Mouse (Mus musculus) thymus, postnatal 0 days (tissue): ENCODE data around the gene Rnf180. TPM values are rescaled to one million over a fixed set of nuclear protein-coding genes. Genes with fewer than 3 reads are reported as not detected.
A peak's percentile ranks its signal among the peaks of the same experiment; 100 is the strongest.

Experiments
- DNase-seq: peaks from one replicate; pipeline ENCODE4 v3.0.0-alpha.2; 2015; ENCODE audit warnings: low spot score
- polyA plus RNA-seq: library from polyadenylated mRNA; unstranded; fragments of >200 nt; fragmentation: Nextera tagmentation; extraction: Ambion mirVana; gene quantifications from 2 replicates; pipeline ENCODE4 v1.2.1, GENCODE M21; 2015

Rnf180 gene
- polyA plus RNA-seq, 1 experiment from 2014 or later, result 4.9 TPM

- no peak for DNase-seq
Measured at GRCm38 (mm10) chr13:105250767-105251166, 43.8 kb downstream of the Rnf180 start.

- DNase-seq, result no peak
Measured at GRCm38 (mm10) chr13:105250264-105250663, 44.4 kb downstream of the Rnf180 start.

GRCm38 (mm10) chr13:105249599-105249998, 45.0 kb downstream of the Rnf180 start:
- DNase-seq, result no peak

- no peak for DNase-seq
Measured at GRCm38 (mm10) chr13:105247691-105248090, 46.9 kb downstream of the Rnf180 start.

- DNase-seq, result no peak
Measured at GRCm38 (mm10) chr13:105240810-105241209, 53.8 kb downstream of the Rnf180 start.

- no peak for DNase-seq
Measured at GRCm38 (mm10) chr13:105227126-105227525, 67.5 kb downstream of the Rnf180 start.

- peak; percentile 21 for DNase-seq
Measured at GRCm38 (mm10) chr13:105224048-105224447, 70.6 kb downstream of the Rnf180 start.

- peak; percentile 8 for DNase-seq
Measured at GRCm38 (mm10) chr13:105223147-105223546, 71.5 kb downstream of the Rnf180 start.

- no peak for DNase-seq
Measured at GRCm38 (mm10) chr13:105222016-105222725, 72.4 kb downstream of the Rnf180 start.

- no peak for DNase-seq
Measured at GRCm38 (mm10) chr13:105210746-105211145, 83.9 kb downstream of the Rnf180 start.

GRCm38 (mm10) chr13:105203851-105204250, 90.8 kb downstream of the Rnf180 start:
- DNase-seq, result no peak

- no peak for DNase-seq
Measured at GRCm38 (mm10) chr13:105198658-105199057, 96.0 kb downstream of the Rnf180 start.

- DNase-seq, result no peak
Measured at GRCm38 (mm10) chr13:105198028-105198427, 96.6 kb downstream of the Rnf180 start.

GRCm38 (mm10) chr13:105193583-105193982, 101.0 kb downstream of the Rnf180 start:
- no peak for DNase-seq

GRCm38 (mm10) chr13:105188730-105189129, 105.9 kb downstream of the Rnf180 start:
- DNase-seq, result no peak

- DNase-seq, result no peak
Measured at GRCm38 (mm10) chr13:105180781-105181180, 113.8 kb downstream of the Rnf180 start.

- DNase-seq, result no peak
Measured at GRCm38 (mm10) chr13:105165441-105165840, 129.2 kb downstream of the Rnf180 start.

- peak; percentile 52 for DNase-seq
Measured at GRCm38 (mm10) chr13:105153955-105154354, 140.7 kb downstream of the Rnf180 start.

GRCm38 (mm10) chr13:105150006-105150405, 144.6 kb downstream of the Rnf180 start:
- DNase-seq, result no peak

- DNase-seq, result no peak
Measured at GRCm38 (mm10) chr13:105147795-105148418, 146.7 kb downstream of the Rnf180 start.

- no peak for DNase-seq
Measured at GRCm38 (mm10) chr13:105146827-105147226, 147.8 kb downstream of the Rnf180 start.

- DNase-seq, result no peak
Measured at GRCm38 (mm10) chr13:105139881-105140280, 154.7 kb downstream of the Rnf180 start.

GRCm38 (mm10) chr13:105134397-105134796, 160.2 kb downstream of the Rnf180 start:
- no peak for DNase-seq
